Mouse (Mus musculus): ENCODE data around the gene Wnt10a.

Gene Wnt10a

GRCm38 (mm10) chr1:74773136-74773535, 18.2 kb upstream of the Wnt10a start:
- TF ChIP-seq GATA4 (IDR thresholded peaks at IDR 0.05; ENCODE audit: insufficient replicate concordance, low read length), result no peak

- no peak for TF ChIP-seq GATA4 (IDR thresholded peaks at IDR 0.05; ENCODE audit: insufficient replicate concordance, low read length)
These were observed 17.3 kb upstream of the Wnt10a start for GRCm38 (mm10) chr1:74774062-74774461.

DNA sequence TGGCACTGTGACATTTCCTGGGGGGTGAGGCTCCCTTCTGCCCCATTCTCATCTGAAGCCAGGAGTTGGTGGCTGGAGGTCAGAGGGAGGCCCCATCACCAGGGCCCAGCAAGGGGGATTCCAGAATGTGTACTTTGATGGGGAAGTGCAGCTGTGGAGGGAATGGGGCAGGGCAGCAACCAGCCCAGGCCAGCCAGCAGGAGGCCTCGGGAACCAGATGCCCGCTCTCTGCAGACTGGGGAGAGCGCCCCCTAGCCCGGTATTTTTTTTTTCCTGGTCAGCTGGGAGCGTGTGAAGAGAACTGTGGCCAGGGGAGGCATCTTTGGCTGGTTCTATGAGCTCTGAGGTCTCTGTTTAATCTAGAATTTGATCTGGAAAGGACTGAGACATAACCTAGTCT, 15.5 kb upstream of the Wnt10a start:
- TF ChIP-seq GATA4 (IDR thresholded peaks at IDR 0.05; ENCODE audit: insufficient replicate concordance, low read length), result no peak

DNA sequence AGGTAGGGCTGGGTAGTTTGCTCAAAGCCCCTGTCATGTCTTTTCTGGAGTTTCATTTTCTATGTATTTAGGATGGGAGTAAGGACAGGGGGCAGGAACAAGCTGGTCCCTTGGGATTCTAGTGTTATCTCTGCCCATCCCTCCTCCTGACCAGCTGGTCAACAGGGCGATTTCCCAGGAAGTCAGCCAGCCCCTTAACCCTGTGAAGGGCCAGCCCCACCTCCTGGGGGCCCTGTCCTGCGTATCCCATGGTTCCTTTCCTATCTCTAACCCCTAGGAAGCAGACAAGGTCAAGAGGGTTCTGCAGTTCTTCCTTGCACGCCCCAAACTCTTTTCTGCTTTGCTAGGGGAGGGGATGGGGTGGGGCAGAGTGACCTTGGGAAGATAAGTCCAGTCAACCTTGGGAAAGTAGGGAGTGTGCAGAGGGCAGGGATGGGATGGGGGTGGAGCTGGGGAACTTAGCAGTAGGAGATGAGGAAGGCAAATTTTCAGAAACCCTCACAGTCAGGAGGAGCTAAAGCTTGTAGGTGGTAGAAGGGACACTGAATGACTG, 12.3 kb upstream of the Wnt10a start:
- no peak for TF ChIP-seq GATA4 (IDR thresholded peaks at IDR 0.05; ENCODE audit: insufficient replicate concordance, low read length)

- TF ChIP-seq GATA4 (IDR thresholded peaks at IDR 0.05; ENCODE audit: insufficient replicate concordance, low read length), result no peak
These were observed 9.3 kb upstream of the Wnt10a start for GRCm38 (mm10) chr1:74782045-74782444.

DNA sequence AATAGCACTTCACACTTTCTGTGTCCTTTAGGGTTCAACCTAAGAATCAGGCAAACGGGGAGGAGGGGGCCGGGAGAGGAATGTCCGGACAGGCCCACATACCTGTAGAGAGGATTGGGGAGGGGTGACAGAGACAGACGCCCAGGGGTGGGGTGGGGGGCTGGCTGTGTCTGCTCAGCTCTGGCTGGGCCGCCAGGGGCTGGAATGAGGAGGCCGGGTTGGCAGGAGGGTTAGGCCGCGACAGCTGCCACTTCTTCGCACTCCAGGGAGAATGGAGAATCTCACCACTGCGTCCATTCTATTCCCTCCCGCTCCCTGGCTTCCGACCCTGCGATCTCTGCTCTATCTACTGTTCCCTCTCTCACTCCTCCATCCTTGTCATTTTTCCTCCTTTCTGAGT, 7.8 kb upstream of the Wnt10a start:
- no peak for TF ChIP-seq GATA4 (IDR thresholded peaks at IDR 0.05; ENCODE audit: insufficient replicate concordance, low read length)

- TF ChIP-seq GATA4 (IDR thresholded peaks at IDR 0.05; ENCODE audit: insufficient replicate concordance, low read length), result no peak
These were observed 7.1 kb upstream of the Wnt10a start for GRCm38 (mm10) chr1:74784041-74784759.

GRCm38 (mm10) chr1:74787846-74788245, 3.5 kb upstream of the Wnt10a start:
- no peak for TF ChIP-seq GATA4 (IDR thresholded peaks at IDR 0.05; ENCODE audit: insufficient replicate concordance, low read length)

GRCm38 (mm10) chr1:74788603-74789176, 2.6 kb upstream of the Wnt10a start:
- no peak for TF ChIP-seq GATA4 (IDR thresholded peaks at IDR 0.05; ENCODE audit: insufficient replicate concordance, low read length)

DNA sequence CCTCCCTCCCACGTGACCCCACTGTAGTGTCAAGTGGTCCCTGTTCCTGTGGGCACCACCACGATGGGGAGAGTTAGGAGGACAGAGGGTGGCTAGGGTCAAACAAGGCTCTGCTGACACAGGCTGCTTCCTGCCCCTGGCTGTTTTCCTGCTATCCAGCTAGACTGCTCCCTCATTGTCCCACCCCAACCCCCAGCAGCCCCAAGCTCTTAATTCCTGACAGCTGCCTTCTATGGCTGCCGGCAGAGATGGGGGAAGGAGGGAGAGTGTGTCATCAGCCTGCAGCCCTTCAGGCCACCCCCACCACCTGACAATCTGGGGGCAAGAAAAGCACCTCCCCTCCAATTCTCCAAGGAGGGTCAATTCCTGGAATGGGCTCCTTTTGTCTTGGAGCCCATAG, 1.2 kb upstream of the Wnt10a start:
- TF ChIP-seq GATA4 (IDR thresholded peaks at IDR 0.05; ENCODE audit: insufficient replicate concordance, low read length), result no peak

DNA sequence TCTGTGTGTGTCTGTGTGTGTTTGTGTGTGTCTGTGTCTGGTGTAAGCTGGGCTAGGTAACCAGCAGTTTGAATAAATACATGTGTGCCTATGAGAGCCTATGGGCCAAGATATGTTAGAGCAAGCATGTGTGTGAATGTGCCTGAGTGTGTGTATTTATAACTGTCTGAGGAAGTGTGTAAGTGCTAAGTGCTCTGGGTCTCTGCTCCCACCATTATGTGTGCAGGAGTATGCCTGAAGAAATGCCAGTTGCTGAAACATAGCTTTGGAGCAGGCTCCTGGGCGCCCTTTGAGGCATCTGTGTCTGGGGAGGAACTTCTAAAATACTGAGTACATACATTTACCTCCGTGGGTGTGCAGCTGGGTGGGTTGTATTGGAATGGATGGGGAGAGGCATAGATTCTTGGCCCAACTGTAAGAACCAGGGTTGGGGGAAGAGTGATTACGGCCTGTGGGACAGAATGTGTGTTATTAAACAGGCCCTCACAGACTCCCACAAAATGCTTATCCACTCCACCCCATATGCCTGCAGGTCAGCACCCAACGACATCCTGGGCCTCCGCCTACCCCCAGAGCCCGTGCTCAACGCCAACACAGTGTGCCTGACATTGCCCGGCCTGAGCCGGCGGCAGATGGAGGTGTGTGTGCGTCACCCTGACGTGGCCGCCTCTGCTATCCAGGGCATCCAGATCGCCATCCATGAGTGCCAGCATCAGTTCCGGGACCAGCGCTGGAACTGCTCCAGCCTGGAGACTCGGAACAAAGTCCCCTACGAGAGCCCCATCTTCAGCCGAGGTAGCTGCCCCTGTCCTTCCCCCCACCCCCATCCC, 1.7 kb downstream of the Wnt10a start:
- no peak for TF ChIP-seq GATA4 (IDR thresholded peaks at IDR 0.05; ENCODE audit: insufficient replicate concordance, low read length)

DNA sequence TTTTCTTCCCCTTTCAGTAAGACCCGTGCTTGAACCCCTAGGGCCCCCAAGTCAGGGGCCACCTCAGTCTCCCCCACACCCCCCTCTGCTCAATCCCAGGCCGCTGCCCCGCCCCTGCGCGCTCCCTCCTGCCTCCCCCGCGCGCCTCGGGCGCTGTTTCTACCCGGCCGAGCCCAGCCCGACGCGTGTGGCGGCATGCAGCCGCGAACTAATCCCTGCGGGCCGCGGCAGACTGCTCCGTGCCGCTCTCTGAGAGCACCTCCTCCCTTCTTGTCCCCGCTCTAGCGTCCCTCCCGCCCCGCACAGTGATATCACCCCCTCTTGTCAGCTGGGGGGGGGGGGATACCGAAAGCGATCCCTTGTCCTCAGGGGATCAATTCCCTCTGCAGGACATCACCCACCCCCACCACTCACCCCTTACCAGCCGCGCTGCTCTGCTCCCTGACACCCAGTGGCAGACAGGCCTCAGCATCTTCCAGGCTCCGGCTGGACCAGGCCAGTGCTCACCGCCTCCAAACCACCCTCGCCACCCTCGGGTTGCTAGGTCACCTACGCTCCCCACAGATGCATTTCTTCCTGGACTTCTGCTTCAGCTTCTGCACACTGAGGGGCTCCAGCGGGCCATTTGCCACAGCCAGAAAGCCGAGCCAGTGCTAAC, 3.3 kb downstream of the Wnt10a start:
- no peak for TF ChIP-seq GATA4 (IDR thresholded peaks at IDR 0.05; ENCODE audit: insufficient replicate concordance, low read length)

DNA sequence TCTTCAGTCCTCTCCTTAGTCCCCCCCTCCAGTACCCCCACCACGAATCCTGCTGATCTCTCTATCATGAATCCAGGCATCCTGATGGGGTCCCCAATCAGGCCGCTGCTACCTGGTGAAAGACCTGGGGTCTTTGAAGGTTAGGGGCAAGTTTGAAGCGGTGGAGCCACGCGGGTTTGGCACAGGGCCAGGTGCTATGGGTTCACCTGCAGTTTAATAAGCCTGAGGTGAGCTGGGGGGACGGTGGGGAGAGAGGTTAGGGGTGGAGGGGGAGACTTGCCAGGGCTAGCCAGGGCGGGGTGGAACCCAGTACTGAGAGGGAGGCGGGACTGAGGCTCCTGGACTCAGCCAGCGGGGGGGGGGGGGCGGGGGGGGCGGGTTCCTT, 3.8 kb downstream of the Wnt10a start:
- TF ChIP-seq GATA4 (IDR thresholded peaks at IDR 0.05; ENCODE audit: insufficient replicate concordance, low read length), result no peak

DNA sequence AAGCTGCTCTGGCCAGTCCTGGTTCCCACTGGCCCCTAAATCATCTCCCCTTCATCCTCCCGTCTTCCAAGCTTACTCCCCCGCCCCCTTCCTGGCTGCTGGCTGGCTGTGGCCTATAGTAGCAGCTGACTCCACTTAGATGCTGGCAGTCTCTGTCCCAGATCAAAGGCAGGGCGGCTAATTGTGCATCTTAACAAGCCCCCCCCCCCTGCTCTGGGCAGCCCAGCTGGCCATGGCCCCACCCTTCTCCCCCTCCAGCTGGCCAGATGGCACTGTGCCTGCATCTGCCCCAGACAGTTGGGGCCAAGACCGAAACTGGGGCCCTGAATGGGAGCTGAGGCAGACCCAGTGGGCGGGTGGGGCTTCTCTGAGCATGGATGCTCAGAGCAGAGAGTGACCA, 6.1 kb downstream of the Wnt10a start:
- no peak for TF ChIP-seq GATA4 (IDR thresholded peaks at IDR 0.05; ENCODE audit: insufficient replicate concordance, low read length)

DNA sequence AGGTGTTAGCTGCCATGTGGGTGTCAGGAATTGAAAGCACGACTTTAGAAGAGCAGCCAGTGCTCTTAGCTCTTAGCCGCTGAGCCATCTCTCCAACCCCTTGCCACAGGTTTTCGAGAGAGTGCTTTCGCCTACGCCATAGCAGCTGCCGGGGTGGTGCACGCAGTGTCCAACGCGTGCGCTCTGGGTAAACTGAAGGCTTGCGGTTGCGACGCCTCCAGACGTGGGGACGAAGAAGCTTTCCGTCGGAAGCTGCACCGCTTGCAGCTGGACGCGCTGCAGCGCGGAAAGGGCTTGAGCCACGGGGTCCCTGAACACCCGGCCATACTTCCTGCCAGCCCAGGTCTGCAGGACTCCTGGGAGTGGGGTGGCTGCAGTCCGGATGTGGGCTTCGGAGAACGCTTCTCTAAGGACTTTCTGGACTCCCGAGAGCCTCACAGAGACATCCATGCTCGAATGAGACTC, 9.1 kb downstream of the Wnt10a start:
- no peak for TF ChIP-seq GATA4 (IDR thresholded peaks at IDR 0.05; ENCODE audit: insufficient replicate concordance, low read length)

Data from liver, adult (tissue).